Mouse (Mus musculus) forebrain, embryonic 14.5 days (tissue): ENCODE data around the gene Myo6. TPM values are rescaled to one million over a fixed set of nuclear protein-coding genes. Genes with fewer than 3 reads are reported as not detected.
"Not testable (repeated sequence)": the region's sequence is repeated elsewhere in the genome, so short reads cannot be mapped to it uniquely, and the experiment has no call there.

Experiments
- ATAC-seq: fragments of 200-750 bp; cut with Nextera tagmentation; 2 replicates; pipeline ENCODE4 v1.8.0; 2017; ENCODE audit warnings: mild to moderate bottlenecking, moderate library complexity
- DNase-seq: peaks from one replicate; pipeline ENCODE4 v3.0.0-alpha.2; 2015; ENCODE audit warnings: low spot score
- H3K27ac ChIP-seq: fragments of 300-500 bp; sonication (generic); 2 replicates; pipeline ENCODE4 v1.5.1; 2014; ENCODE audit warnings: low read depth, mild to moderate bottlenecking, control low read depth, low read length, moderate library complexity
- H3K27me3 ChIP-seq: fragments of 300-500 bp; sonication (generic); replicated peaks from 2 replicates; pipeline ENCODE4 v1.6.1; 2014; ENCODE audit warnings: low read length, control low read depth, mixed read lengths; ENCODE audit not compliant: control insufficient read depth, insufficient read depth
- H3K36me3 ChIP-seq: fragments of 300-500 bp; sonication (generic); 2 replicates; pipeline ENCODE4 v1.6.1; 2014; ENCODE audit warnings: low read length, control low read depth; ENCODE audit not compliant: control insufficient read depth, insufficient read depth
- H3K4me1 ChIP-seq: fragments of 300-500 bp; sonication (generic); 2 replicates; pipeline ENCODE4 v1.6.1; 2014; ENCODE audit warnings: antibody characterized with exemption, low read length, control low read depth; ENCODE audit not compliant: control insufficient read depth, insufficient read depth
- H3K4me2 ChIP-seq: fragments of 300-500 bp; sonication (generic); 2 replicates; pipeline ENCODE4 v1.6.1; 2014; ENCODE audit warnings: mild to moderate bottlenecking, control low read depth, low read length
- H3K4me3 ChIP-seq: fragments of 300-500 bp; sonication (generic); 2 replicates; pipeline ENCODE4 v1.5.1; 2014; ENCODE audit warnings: low read depth, low read length, control low read depth
- H3K9ac ChIP-seq: fragments of 300-500 bp; sonication (generic); 2 replicates; pipeline ENCODE4 v1.6.1; 2014; ENCODE audit warnings: mild to moderate bottlenecking, low read length, control low read depth, moderate library complexity
- H3K9me3 ChIP-seq: fragments of 300-500 bp; sonication (generic); replicated peaks from 2 replicates; pipeline ENCODE4 v1.6.1; 2016; ENCODE audit warnings: low read length, control low read depth, mixed read lengths; ENCODE audit not compliant: control insufficient read depth
- WGBS: fragments of 180-500 bp; shearing (Covaris S2); extraction: QIAGEN DNeasy Blood & Tissue Kit; methylation state at CpG from one replicate; pipeline ENCODE4 v1.1.7; 2014; 5-methylcytosine and 5-hydroxymethylcytosine counted together
- polyA plus RNA-seq: library from polyadenylated mRNA; unstranded; fragments of >200 nt; fragmentation: Nextera tagmentation; extraction: Ambion mirVana; gene quantifications from 2 replicates; pipeline ENCODE4 v1.2.1, GENCODE M21; 2014

Myo6 gene
- polyA plus RNA-seq, 1 experiment from 2014 or later: 10.2 TPM

GRCm38 (mm10) chr9:80313610-80314009 lies 148.8 kb downstream of the Myo6 start:
- no peak overlapping the region for H3K9ac ChIP-seq
- no peak overlapping the region for H3K4me2 ChIP-seq
- no peak for ATAC-seq
- WGBS: 82% methylated on average over 5 of the region's 5 CpGs
- no peak for DNase-seq
- no peak overlapping the region for H3K27ac ChIP-seq
- H3K27me3 ChIP-seq: no peaks in the 10 kb centered on the region
- H3K4me3 ChIP-seq: no peak overlapping the region
- no peaks in the 10 kb centered on the region for H3K4me1 ChIP-seq
- H3K36me3 ChIP-seq: no peaks in the 10 kb centered on the region
- no peaks in the 10 kb centered on the region for H3K9me3 ChIP-seq

GRCm38 (mm10) chr9:80315922-80316321 lies 151.1 kb downstream of the Myo6 start:
- Histone ChIP-seq H3K27me3 (no peaks in the 10 kb centered on the region), H3K27ac (no peak overlapping the region), H3K4me1 (no peaks in the 10 kb centered on the region), H3K4me2 (no peak overlapping the region), H3K9me3 (no peaks in the 10 kb centered on the region), H3K9ac (no peak overlapping the region), H3K36me3 (no peaks in the 10 kb centered on the region), H3K4me3 (no peak overlapping the region)
- ATAC-seq (no peak), DNase-seq (no peak)
- 93% methylated on average over 6 of the region's 6 CpGs for WGBS

DNA sequence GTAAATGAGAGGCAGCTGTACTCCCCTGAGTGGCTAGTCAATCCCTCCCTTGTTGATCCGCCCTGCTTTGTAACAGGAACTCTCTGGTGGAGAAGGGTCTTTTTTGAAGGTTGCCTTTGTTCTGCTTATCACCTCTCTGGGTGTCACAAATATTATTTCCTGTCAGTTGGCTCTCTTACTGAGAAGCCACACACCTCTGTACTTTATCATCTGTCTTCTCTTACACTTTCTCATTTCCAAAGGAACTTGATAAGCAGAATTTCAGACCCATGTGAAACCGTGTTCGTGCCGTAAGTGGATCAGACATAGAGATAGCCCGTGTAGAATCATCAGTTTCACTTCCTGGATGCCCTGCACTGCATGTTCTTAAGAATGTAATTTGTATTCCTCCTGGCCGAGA lies 153.2 kb downstream of the Myo6 start:
- Histone ChIP-seq H3K9ac (no peak overlapping the region), H3K27ac (no peak overlapping the region), H3K36me3 (no peaks in the 10 kb centered on the region), H3K9me3 (no peaks in the 10 kb centered on the region), H3K4me2 (no peak overlapping the region), H3K27me3 (no peaks in the 10 kb centered on the region), H3K4me1 (no peaks in the 10 kb centered on the region), H3K4me3 (no peak overlapping the region)
- WGBS: 93% methylated on average over 6 of the region's 6 CpGs
- ATAC-seq (no peak), DNase-seq (no peak)

GRCm38 (mm10) chr9:80321051-80321887 lies 156.4 kb downstream of the Myo6 start:
- not testable (repeated sequence) for H3K36me3 ChIP-seq, H3K9me3 ChIP-seq, H3K27me3 ChIP-seq, ATAC-seq, H3K4me2 ChIP-seq, H3K4me3 ChIP-seq, DNase-seq, H3K4me1 ChIP-seq, H3K9ac ChIP-seq, H3K27ac ChIP-seq
- 87% methylated on average over 2 of the region's 2 CpGs for WGBS

DNA sequence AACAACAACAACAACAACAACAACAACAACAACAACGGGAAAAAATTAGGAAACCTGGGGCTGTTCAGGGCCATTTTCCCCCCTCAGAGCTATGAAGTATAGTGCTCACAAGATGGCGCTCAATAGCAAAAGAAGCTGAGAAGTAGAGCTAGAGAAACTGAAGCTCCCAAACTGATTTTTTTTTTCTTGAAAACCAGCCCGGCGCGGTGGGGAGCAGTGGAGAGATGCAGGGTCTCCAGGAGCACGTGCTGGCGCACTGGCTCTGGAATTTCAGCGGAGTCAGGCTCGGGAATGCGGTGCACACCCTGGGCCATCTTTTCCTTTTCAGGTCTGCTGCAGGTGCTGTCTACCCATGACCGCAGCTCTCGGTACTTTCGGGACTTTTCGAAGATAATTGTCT lies 167.3 kb downstream of the Myo6 start:
- no peak overlapping the region for H3K27ac ChIP-seq
- ATAC-seq (peak; percentile 82), DNase-seq (peak; percentile 89)
- WGBS: 16% methylated on average over 14 of the region's 14 CpGs
- no peaks in the 10 kb centered on the region for H3K9me3 ChIP-seq
- H3K27me3 ChIP-seq: no peaks in the 10 kb centered on the region
- peak overlapping the region; percentile 49 for H3K4me2 ChIP-seq
- no peak overlapping the region for H3K9ac ChIP-seq
- H3K4me1 ChIP-seq: no peaks in the 10 kb centered on the region; the same call in 1 of the 2 replicates
- H3K36me3 ChIP-seq: no peaks in the 10 kb centered on the region
- no peak overlapping the region; the same call in 1 of the 2 replicates for H3K4me3 ChIP-seq

GRCm38 (mm10) chr9:80333466-80333865 lies 168.6 kb downstream of the Myo6 start:
- Histone ChIP-seq H3K9me3 (no peaks in the 10 kb centered on the region), H3K27ac (no peak overlapping the region), H3K9ac (no peak overlapping the region), H3K36me3 (no peaks in the 10 kb centered on the region), H3K4me1 (no peaks in the 10 kb centered on the region; the same call in 1 of the 2 replicates), H3K4me2 (no peak overlapping the region), H3K27me3 (no peaks in the 10 kb centered on the region), H3K4me3 (no peak overlapping the region)
- 36% methylated on average over 8 of the region's 8 CpGs for WGBS
- DNase-seq (peak; percentile 39), ATAC-seq (no peak)

DNA sequence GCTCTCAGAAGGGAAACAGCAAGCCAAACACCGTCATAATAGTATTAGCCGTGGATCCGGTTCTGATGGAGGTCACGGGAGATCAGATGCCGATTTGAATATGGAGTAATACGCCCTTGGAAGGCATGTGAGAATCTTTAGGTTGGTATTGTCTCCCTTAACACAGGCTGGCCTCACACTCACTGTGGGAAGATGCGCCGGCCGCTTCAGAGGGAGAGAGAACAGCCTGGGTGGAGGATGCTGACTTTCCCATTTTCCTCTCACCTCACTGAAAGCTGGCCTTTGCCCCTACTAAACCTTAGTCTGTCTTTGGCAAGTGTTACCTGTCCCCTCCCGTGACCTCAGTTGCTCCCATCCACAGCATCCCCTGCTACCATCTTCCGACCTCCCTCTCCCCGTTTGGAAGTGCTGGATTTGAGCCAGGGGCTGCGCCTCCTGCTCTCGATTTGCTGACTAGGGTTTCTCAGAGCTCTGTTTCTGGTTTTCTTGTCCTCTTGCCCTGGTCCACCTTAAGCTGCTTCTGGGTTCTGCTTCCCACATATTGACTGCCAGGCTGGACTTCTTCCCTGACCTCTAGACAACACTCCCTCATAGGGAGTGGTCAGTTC lies 169.3 kb downstream of the Myo6 start:
- Histone ChIP-seq H3K36me3 (no peaks in the 10 kb centered on the region), H3K4me3 (no peak overlapping the region), H3K27ac (no peak overlapping the region), H3K27me3 (no peaks in the 10 kb centered on the region), H3K9me3 (no peaks in the 10 kb centered on the region), H3K4me1 (no peaks in the 10 kb centered on the region; the same call in 1 of the 2 replicates), H3K9ac (no peak overlapping the region), H3K4me2 (no peak overlapping the region)
- ATAC-seq (no peak), DNase-seq (no peak)
- whole genome bisulfite sequencing: 75% methylated on average over 14 of the region's 14 CpGs

DNA sequence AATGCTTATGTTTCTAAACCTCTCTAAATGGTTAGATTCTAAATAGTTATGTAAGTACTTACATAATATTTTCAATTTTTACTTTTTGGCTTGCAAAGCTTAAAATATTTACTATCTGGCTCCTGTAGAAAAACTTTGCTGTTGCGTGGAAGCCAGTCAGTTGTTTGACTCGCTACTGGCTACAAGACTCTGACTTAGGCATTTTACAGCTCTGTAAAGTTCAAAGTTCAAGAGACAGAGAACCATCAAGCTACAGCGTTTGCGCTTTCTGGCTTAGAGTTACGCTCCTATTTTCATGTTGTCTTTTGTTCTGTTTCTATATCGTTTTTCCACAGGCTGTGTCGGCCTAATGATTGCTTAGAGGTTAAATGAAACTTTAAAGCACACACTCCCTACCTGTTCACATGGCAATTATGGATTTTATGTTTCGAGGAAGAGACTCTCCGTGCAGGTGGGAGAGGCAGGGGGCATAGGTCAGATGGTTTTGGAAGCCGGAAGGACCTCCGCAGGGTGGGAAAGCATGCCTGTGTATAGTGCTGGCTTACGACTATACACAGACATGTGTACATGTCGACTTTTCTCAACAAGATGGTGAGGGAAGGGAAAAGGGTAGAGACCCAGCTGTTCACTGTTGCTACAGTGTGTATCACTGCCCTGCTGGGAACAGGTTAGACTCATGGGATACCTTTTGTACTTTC lies 171.0 kb downstream of the Myo6 start:
- no peaks in the 10 kb centered on the region; the same call in 1 of the 2 replicates for H3K4me1 ChIP-seq
- H3K27me3 ChIP-seq: no peaks in the 10 kb centered on the region
- H3K36me3 ChIP-seq: no peaks in the 10 kb centered on the region
- H3K9me3 ChIP-seq: no peaks in the 10 kb centered on the region
- ATAC-seq: no peak
- H3K4me2 ChIP-seq: no peak overlapping the region
- WGBS: 83% methylated on average over 13 of the region's 13 CpGs
- H3K27ac ChIP-seq: no peak overlapping the region
- DNase-seq: no peak
- H3K4me3 ChIP-seq: no peak overlapping the region
- no peak overlapping the region for H3K9ac ChIP-seq
